Mouse (Mus musculus): ENCODE results near the gene Gopc.

DNA sequence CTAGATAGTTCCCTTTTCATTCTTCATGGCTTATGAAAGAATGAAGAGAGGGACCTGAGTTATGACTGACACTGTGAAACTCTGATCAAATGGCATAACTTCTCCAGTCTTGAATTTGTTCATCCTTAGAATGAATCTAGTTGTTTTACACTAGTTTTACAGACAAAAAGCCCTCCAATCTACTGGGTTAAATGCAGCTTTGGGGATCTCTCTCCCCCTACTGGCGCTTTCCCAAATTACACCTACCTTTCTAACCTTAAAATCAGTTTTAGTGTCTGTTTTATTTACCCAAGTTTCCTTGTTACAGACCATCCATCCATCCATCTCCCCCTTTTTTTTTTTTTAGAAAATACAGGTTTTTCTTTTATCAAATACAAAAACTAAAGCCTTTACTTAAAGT, 50.9 kb downstream of the Gopc start:
- peak; percentile 29; the same call in 1 of the 2 replicates for TF ChIP-seq CTCF (IDR thresholded peaks at IDR 0.05; ENCODE audit: low read depth, low read length)
- TF ChIP-seq POLR2A (IDR thresholded peaks at IDR 0.05; ENCODE audit: extremely low read depth, insufficient read depth, low read length), result no peak

All from liver, adult 2 months (tissue).